ENCODE assay signal across 13 mouse cellular contexts in the genomic region with DNA sequence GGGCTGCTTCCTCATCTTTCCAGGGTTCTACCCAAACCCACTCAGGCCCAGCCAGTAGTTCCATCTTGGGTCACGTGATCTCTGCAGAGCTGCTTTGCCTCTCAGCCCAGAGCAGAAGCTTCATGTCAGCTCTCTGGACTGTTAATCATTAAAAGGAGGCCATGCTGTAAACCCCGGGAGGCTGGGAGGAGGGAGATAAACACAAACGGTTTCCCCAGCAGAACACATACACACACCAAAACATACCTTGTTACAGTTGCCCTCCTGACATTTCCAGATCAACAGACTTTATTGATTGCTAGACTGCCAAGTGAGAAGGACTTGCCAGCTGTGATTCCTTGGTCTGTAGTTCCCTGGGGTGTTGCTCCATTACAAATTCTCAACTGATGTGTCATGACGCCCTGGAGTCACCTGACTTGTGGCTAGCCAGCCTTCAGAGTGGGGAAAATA. TPM values are rescaled to one million over a fixed set of nuclear protein-coding genes. Genes with fewer than 3 reads are reported as not detected.
DNase-seq lines count a peak whose midpoint lies in the region; ATAC-seq and TF ChIP-seq lines count a peak whose summit lies in the region.
"Had no signal": no experiment of that assay in that cellular context is flagged by ENCODE, and none has a peak within 500 bp of the region (broad histone marks: within the 10 kb centered on the region; RNA-seq: fewer than 3 reads in every experiment).

No protein-coding gene starts in this region.

- DNase-seq in 3134 (ENCODE audit: extremely low read depth, insufficient read length, low spot score) = peak; percentile 76
- DNase-seq in kidney, adult 2 months = peak; percentile 80
- DNase-seq in liver, embryonic 13.5 days = no peak
- no peak for DNase-seq in right cerebral cortex, postnatal 36 days (ENCODE audit: low spot score in 2 of 2)
- no peak for DNase-seq in gastrocnemius, adult 8-10 months (ENCODE audit: low spot score in 2 of 2)
- no peak for DNase-seq in left cerebral cortex, adult 2 months (ENCODE audit: extremely low spot score in 1 of 2, low spot score in 2 of 2)
- DNase-seq: lung, postnatal 10 days; thymus, postnatal 36 days had no signal

- intact Hi-C loops in left cerebral cortex, adult 2 months (cut with DNase I) = loop anchor here (10.0 kb wide), 1 partner anchor 724 kb away; no protein-coding TSS in a partner anchor

- 0 out of 2 replicates have a peak, but pooled peaks cover 3% of the 10 kb centered on the region for H3K4me1 ChIP-seq in kidney, adult 2 months (ENCODE audit: control insufficient read depth, insufficient read depth, low read length)
- H3K4me1 ChIP-seq in liver, embryonic 13.5 days (replicated peaks) = no peaks in the 10 kb centered on the region
- H3K4me1 ChIP-seq: forebrain, embryonic 15.5 days had no signal

- ATAC-seq in liver, embryonic 13.5 days (ENCODE audit: low read depth) = peak; percentile 34
- ATAC-seq: forebrain, embryonic 15.5 days had no signal

- TF ChIP-seq CTCF in C2C12 (IDR thresholded peaks at IDR 0.05; ENCODE audit: control insufficient read depth, insufficient read depth, insufficient read length) = no peak
- no peak for TF ChIP-seq CTCF in kidney, adult 2 months (conservative IDR thresholded peaks at IDR 0.05; ENCODE audit: insufficient read depth, insufficient read length, low read depth, low read length)
- TF ChIP-seq CTCF in left cerebral cortex, adult 2 months (IDR thresholded peaks at IDR 0.05) = no peak

- H3K36me3 ChIP-seq in C2C12 (ENCODE audit: control insufficient read depth, insufficient read depth) = no peaks in the 10 kb centered on the region
- no peaks in the 10 kb centered on the region for H3K36me3 ChIP-seq in kidney, adult 2 months (ENCODE audit: control insufficient read depth, insufficient read depth, low read length)
- H3K36me3 ChIP-seq in liver, embryonic 13.5 days = no peaks in the 10 kb centered on the region
- H3K36me3 ChIP-seq: forebrain, embryonic 15.5 days had no signal

- no peaks in the 10 kb centered on the region for H3K79me3 ChIP-seq in C2C12 (ENCODE audit: low read depth)

- peaks cover 5% of the 10 kb centered on the region for H3K27me3 ChIP-seq in C2C12 (ENCODE audit: control insufficient read depth, insufficient read depth, insufficient read length)
- no peaks in the 10 kb centered on the region for H3K27me3 ChIP-seq in kidney, adult 2 months (replicated peaks; ENCODE audit: control insufficient read depth, insufficient read depth, low read length)
- H3K27me3 ChIP-seq in liver, embryonic 13.5 days = peaks cover 26% of the 10 kb centered on the region

- H3K9ac ChIP-seq in liver, embryonic 13.5 days = no peak overlapping the region
- H3K9ac ChIP-seq: forebrain, embryonic 15.5 days; hindbrain, embryonic 14.5 days had no signal

- 12% methylated on average over 4 of the region's 4 CpGs for WGBS in kidney, adult 2 months
- 13% methylated on average over 4 of the region's 4 CpGs for whole genome bisulfite sequencing in liver, embryonic 13.5 days (ENCODE audit: insufficient replicate concordance)

- H3ac ChIP-seq in C2C12 (ENCODE audit: control insufficient read depth, insufficient read length, low read depth) = no peak overlapping the region

- H3K27ac ChIP-seq in kidney, adult 2 months (ENCODE audit: insufficient read depth, low read depth, low read length) = peak overlapping the region; percentile 18; the same call in 1 of the 2 replicates
- H3K27ac ChIP-seq in liver, embryonic 13.5 days = no peak overlapping the region
- H3K27ac ChIP-seq in left cerebral cortex, adult 2 months = no peak overlapping the region
- H3K27ac ChIP-seq: forebrain, embryonic 15.5 days; hindbrain, embryonic 14.5 days had no signal

- no peaks in the 10 kb centered on the region for H3K9me3 ChIP-seq in liver, embryonic 13.5 days (replicated peaks)
- H3K9me3 ChIP-seq: forebrain, embryonic 15.5 days had no signal

- H3K79me2 ChIP-seq in C2C12 (ENCODE audit: control insufficient read depth, insufficient read depth) = no peaks in the 10 kb centered on the region

- H3K4me2 ChIP-seq in liver, embryonic 13.5 days = no peak overlapping the region
- H3K4me2 ChIP-seq: forebrain, embryonic 15.5 days; hindbrain, embryonic 14.5 days had no signal

- H3K4me3 ChIP-seq in C2C12 (ENCODE audit: insufficient read depth, poor library complexity, severe bottlenecking) = no peak overlapping the region
- no peak overlapping the region for H3K4me3 ChIP-seq in kidney, adult 2 months (ENCODE audit: insufficient read depth, low read depth, low read length)
- no peak overlapping the region for H3K4me3 ChIP-seq in liver, embryonic 13.5 days (replicated peaks)
- no peak overlapping the region for H3K4me3 ChIP-seq in left cerebral cortex, adult 2 months
- H3K4me3 ChIP-seq: forebrain, embryonic 15.5 days had no signal

- no peak for TF ChIP-seq POLR2A in kidney, adult 2 months (IDR thresholded peaks at IDR 0.05; ENCODE audit: low read depth, low read length)

TF ChIP-seq in C2C12, 6 proteins besides CTCF, POLR2A, EP300 and RAD21:
- no peak for TF ChIP-seq FOSL1 (IDR thresholded peaks at IDR 0.05; ENCODE audit: insufficient read depth, low read length, poor library complexity, severe bottlenecking)
- no peak for TF ChIP-seq MAX (IDR thresholded peaks at IDR 0.05)
- TF ChIP-seq MYOD1 (IDR thresholded peaks at IDR 0.05; ENCODE audit: control insufficient read depth, insufficient read length, low read depth) = peak; percentile 73
- TF ChIP-seq USF1 (IDR thresholded peaks at IDR 0.05; ENCODE audit: low read depth) = peak; percentile 89
- TF ChIP-seq CEBPB (IDR thresholded peaks at IDR 0.05; ENCODE audit: low read depth) = peak; percentile 89
- no peak for TF ChIP-seq MYOG (IDR thresholded peaks at IDR 0.05; ENCODE audit: control insufficient read depth, extremely low read depth, insufficient read length)

RNA-seq across cellular contexts. Expression of a gene that starts 7.2 kb away (rescaled TPM):
- polyA plus RNA-seq in C2C12 (2012; fragmentation: generic; extraction: Trizol) = 0.01 TPM
- polyA plus RNA-seq in kidney, adult 2 months (2012; rRNA removed) = 0.05 TPM in 2 replicates
- not detected in 2 replicates for polyA plus RNA-seq in liver, embryonic 13.5 days (2015; fragmentation: Nextera tagmentation; extraction: Ambion mirVana)
- total RNA-seq in gastrocnemius, adult 8-10 months (2022) = not detected
- total RNA-seq in left cerebral cortex, adult 2 months (2021) = not detected
- total RNA-seq: common myeloid progenitor, adult 5-6 weeks had no signal

RNA-seq across cellular contexts. Expression of a gene that starts 29.0 kb away (rescaled TPM):
- 0.02 TPM for polyA plus RNA-seq in C2C12 (2012; fragmentation: generic; extraction: Trizol)
- polyA plus RNA-seq in kidney, adult 2 months (2012; rRNA removed) = not detected in 2 replicates
- not detected in 2 replicates for polyA plus RNA-seq in liver, embryonic 13.5 days (2015; fragmentation: Nextera tagmentation; extraction: Ambion mirVana)
- total RNA-seq in gastrocnemius, adult 8-10 months (2022) = not detected
- not detected for total RNA-seq in left cerebral cortex, adult 2 months (2021)
- total RNA-seq: common myeloid progenitor, adult 5-6 weeks had no signal
- polyA plus RNA-seq: forebrain, embryonic 15.5 days; hindbrain, embryonic 14.5 days had no signal

RNA-seq across cellular contexts. Expression of a gene that starts 53.4 kb away (rescaled TPM):
- 0.09 TPM for polyA plus RNA-seq in C2C12 (2012; fragmentation: generic; extraction: Trizol)
- not detected in 2 replicates for polyA plus RNA-seq in kidney, adult 2 months (2012; rRNA removed)
- not detected in 2 replicates for polyA plus RNA-seq in liver, embryonic 13.5 days (2015; fragmentation: Nextera tagmentation; extraction: Ambion mirVana)
- total RNA-seq in gastrocnemius, adult 8-10 months (2022) = not detected
- total RNA-seq in left cerebral cortex, adult 2 months (2021) = not detected
- total RNA-seq: common myeloid progenitor, adult 5-6 weeks; heart, adult 8-10 months had no signal
- polyA plus RNA-seq: forebrain, embryonic 15.5 days; hindbrain, embryonic 14.5 days had no signal

Comparison
In these comparisons a context has a peak if more than half of its experiments do, and no peak if none do; other contexts are left out.
1. DNase-seq: peak in 3134 (single experiment) and kidney, adult 2 months (single experiment); none in liver, embryonic 13.5 days (single experiment), right cerebral cortex, postnatal 36 days (0 of 2), gastrocnemius, adult 8-10 months (0 of 2) and left cerebral cortex, adult 2 months (0 of 2).